Mouse (Mus musculus) testis, postnatal 10 days (tissue): Measurements from ENCODE around the gene Cwc25.
A peak's percentile ranks its signal among the peaks of the same experiment; 100 is the strongest.
"Not testable (repeated sequence)": the region's sequence is repeated elsewhere in the genome, so short reads cannot be mapped to it uniquely, and the experiment has no call there.

Source experiments
- DNase-seq: peaks from one replicate; pipeline ENCODE4 v3.0.0; 2021; ENCODE audit warnings: low spot score

Gene Cwc25

GRCm38 (mm10) chr11:97728311-97728710 is 38.0 kb downstream of the Cwc25 start:
- DNase-seq: no peak

- no peak for DNase-seq
Observed at GRCm38 (mm10) chr11:97723709-97724108, 42.6 kb downstream of the Cwc25 start.

GRCm38 (mm10) chr11:97721338-97721737 is 45.0 kb downstream of the Cwc25 start:
- DNase-seq: no peak

- DNase-seq: no peak
Observed at GRCm38 (mm10) chr11:97719041-97719440, 47.3 kb downstream of the Cwc25 start.

GRCm38 (mm10) chr11:97718281-97718860 is 48.0 kb downstream of the Cwc25 start:
- DNase-seq: no peak

GRCm38 (mm10) chr11:97717369-97718280 is 48.7 kb downstream of the Cwc25 start:
- no peak for DNase-seq

- no peak for DNase-seq
Observed at GRCm38 (mm10) chr11:97716021-97716420, 50.3 kb downstream of the Cwc25 start.

- peak; percentile 59 for DNase-seq
Observed at GRCm38 (mm10) chr11:97714784-97715760, 51.3 kb downstream of the Cwc25 start.

- DNase-seq: no peak
Observed at GRCm38 (mm10) chr11:97714356-97714755, 52.0 kb downstream of the Cwc25 start.

GRCm38 (mm10) chr11:97713896-97714295 is 52.5 kb downstream of the Cwc25 start:
- DNase-seq: no peak

- DNase-seq: no peak
Observed at GRCm38 (mm10) chr11:97712286-97712685, 54.1 kb downstream of the Cwc25 start.

GRCm38 (mm10) chr11:97711200-97711900 is 55.0 kb downstream of the Cwc25 start:
- DNase-seq: no peak

GRCm38 (mm10) chr11:97710067-97710466 is 56.3 kb downstream of the Cwc25 start:
- not testable (repeated sequence) for DNase-seq

- peak; percentile 96 for DNase-seq
Observed at GRCm38 (mm10) chr11:97703039-97703826, 63.1 kb downstream of the Cwc25 start, which contains the start of gene Psmb3. TSS of gene Psmb3 (plus strand) at chr11:97703399.

- peak; percentile 92 for DNase-seq
Observed at GRCm38 (mm10) chr11:97702393-97702745, 64.0 kb downstream of the Cwc25 start.

- no peak for DNase-seq
Observed at GRCm38 (mm10) chr11:97701581-97702392, 64.6 kb downstream of the Cwc25 start.

GRCm38 (mm10) chr11:97700746-97701580 is 65.4 kb downstream of the Cwc25 start:
- peak; percentile 60 for DNase-seq

- peak; percentile 91 for DNase-seq
Observed at GRCm38 (mm10) chr11:97700003-97700745, 66.2 kb downstream of the Cwc25 start, which contains the start of gene Pcgf2. TSS of gene Pcgf2 (minus strand) at chr11:97700497.
